Mouse (Mus musculus) heart, embryonic 15.5 days (tissue): Measurements from ENCODE around the gene Arid5b. TPM values are rescaled to one million over a fixed set of nuclear protein-coding genes. Genes with fewer than 3 reads are reported as not detected.

Source experiments
- ATAC-seq: fragments of 200-750 bp; cut with Nextera tagmentation; replicated peaks from 2 replicates; pipeline ENCODE4 v1.8.0; 2017; ENCODE audit warnings: low read depth, moderate TSS enrichment; ENCODE audit not compliant: insufficient number of reproducible peaks, insufficient read depth, low FRiP score
- H3K27ac ChIP-seq: fragments of 300-500 bp; sonication (generic); 2 replicates; pipeline ENCODE4 v1.5.1; 2015; ENCODE audit warnings: mild to moderate bottlenecking, inconsistent platforms
- H3K27me3 ChIP-seq: fragments of 300-500 bp; sonication (generic); 2 replicates; pipeline ENCODE4 v1.6.1; 2015; ENCODE audit warnings: inconsistent platforms
- H3K36me3 ChIP-seq: fragments of 300-500 bp; sonication (generic); 2 replicates; pipeline ENCODE4 v1.6.1; 2015; ENCODE audit warnings: mild to moderate bottlenecking, inconsistent platforms
- H3K4me1 ChIP-seq: fragments of 300-500 bp; sonication (generic); replicated peaks from 2 replicates; pipeline ENCODE4 v1.6.1; 2015; ENCODE audit warnings: inconsistent platforms
- H3K4me2 ChIP-seq: fragments of 300-500 bp; sonication (generic); 2 replicates; pipeline ENCODE4 v1.6.1; 2015; ENCODE audit warnings: inconsistent platforms, mild to moderate bottlenecking, moderate library complexity
- H3K4me3 ChIP-seq: fragments of 300-500 bp; sonication (generic); 2 replicates; pipeline ENCODE4 v1.5.1; 2015; ENCODE audit warnings: mild to moderate bottlenecking, inconsistent platforms
- H3K9ac ChIP-seq: fragments of 300-500 bp; sonication (generic); 2 replicates; pipeline ENCODE4 v1.6.1; 2015; ENCODE audit warnings: mild to moderate bottlenecking, inconsistent platforms
- H3K9me3 ChIP-seq: fragments of 300-500 bp; sonication (generic); replicated peaks from 2 replicates; pipeline ENCODE4 v1.6.1; 2016; ENCODE audit warnings: inconsistent platforms
- WGBS: fragments of 180-500 bp; shearing (Covaris S2); methylation state at CpG from one replicate; pipeline ENCODE4 v1.1.7; 2015; ENCODE audit warnings: mixed read lengths; 5-methylcytosine and 5-hydroxymethylcytosine counted together
- polyA plus RNA-seq: library from polyadenylated mRNA; unstranded; fragments of >200 nt; fragmentation: Nextera tagmentation; extraction: Ambion mirVana; gene quantifications from 2 replicates; pipeline ENCODE4 v1.2.1, GENCODE M21; 2015

Arid5b gene
- polyA plus RNA-seq, 1 experiment from 2014 or later: 21.5 TPM

DNA sequence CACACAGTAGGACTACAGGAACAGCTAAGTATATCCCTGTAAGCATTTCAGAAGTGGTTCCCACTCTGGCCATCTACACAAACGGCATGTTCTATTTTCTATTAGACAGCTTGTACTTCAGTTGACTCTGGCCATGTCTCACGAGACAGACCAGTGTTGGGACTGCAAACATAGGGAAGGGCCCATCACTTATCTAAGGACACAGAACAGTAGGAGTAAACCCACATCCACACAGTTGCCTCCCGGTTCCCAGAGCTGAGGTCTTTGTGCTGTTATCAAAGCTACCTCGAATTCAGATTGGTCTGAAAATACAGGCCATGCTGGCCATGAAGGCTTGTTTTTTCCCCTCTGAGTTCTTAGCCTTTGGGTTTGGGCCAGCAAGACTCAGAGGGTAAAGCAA, 158.5 kb downstream of the Arid5b start:
- 35% methylated on average over 4 of the region's 4 CpGs for WGBS
- no peaks in the 10 kb centered on the region for H3K9me3 ChIP-seq
- H3K4me3 ChIP-seq: no peak overlapping the region
- no peaks in the 10 kb centered on the region for H3K27me3 ChIP-seq
- no peak overlapping the region for H3K4me2 ChIP-seq
- H3K27ac ChIP-seq: peak overlapping the region; percentile 4; the same call in 1 of the 2 replicates
- ATAC-seq: no peak
- peaks cover 18% of the 10 kb centered on the region for H3K4me1 ChIP-seq
- H3K9ac ChIP-seq: no peak overlapping the region
- peaks cover 16% of the 10 kb centered on the region for H3K36me3 ChIP-seq

DNA sequence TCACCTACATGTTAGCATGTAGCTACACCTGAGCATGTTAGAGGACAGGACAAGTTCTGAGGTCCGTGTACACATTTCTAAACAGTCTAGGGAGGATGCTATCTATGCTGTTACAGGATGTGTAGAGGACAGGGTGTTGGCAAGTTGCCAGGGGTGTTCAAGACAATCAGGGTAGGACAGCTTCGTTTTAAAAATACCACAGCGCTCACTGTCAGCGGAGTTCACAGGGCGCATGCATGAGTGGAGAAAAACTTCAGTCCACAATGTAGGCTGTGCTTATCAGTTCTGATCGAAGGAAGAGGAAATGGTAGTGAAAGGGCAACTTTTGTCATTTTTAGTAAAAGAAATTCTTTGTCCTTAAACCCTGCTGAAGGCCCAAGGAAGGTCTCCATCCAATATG, 159.3 kb downstream of the Arid5b start:
- H3K4me3 ChIP-seq: no peak overlapping the region
- no peak overlapping the region for H3K4me2 ChIP-seq
- WGBS: 20% methylated on average over 6 of the region's 6 CpGs
- no peaks in the 10 kb centered on the region for H3K9me3 ChIP-seq
- ATAC-seq: peak; percentile 56
- H3K27ac ChIP-seq: no peak overlapping the region
- H3K9ac ChIP-seq: no peak overlapping the region
- peaks cover 15% of the 10 kb centered on the region for H3K36me3 ChIP-seq
- no peaks in the 10 kb centered on the region for H3K27me3 ChIP-seq
- peaks cover 18% of the 10 kb centered on the region for H3K4me1 ChIP-seq

DNA sequence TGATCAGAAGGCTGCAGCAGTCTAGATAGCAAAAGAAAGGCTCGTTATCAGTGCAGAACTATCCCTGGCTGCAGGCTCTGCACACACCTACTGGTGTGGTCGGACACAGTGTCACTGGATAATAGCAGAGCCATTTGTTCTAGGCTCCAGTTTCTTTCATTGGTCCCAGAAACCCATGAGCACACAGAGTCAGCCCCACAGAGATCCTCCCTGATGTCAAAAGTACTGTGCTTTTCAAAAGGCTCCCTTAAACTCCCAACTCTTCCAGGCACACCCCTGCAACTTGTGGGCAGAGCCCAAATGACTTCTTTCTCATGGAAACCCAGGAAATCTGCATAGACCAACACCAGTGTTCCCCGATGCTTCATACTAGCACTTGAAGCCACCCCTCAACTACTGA, 163.6 kb downstream of the Arid5b start:
- no peaks in the 10 kb centered on the region for H3K27me3 ChIP-seq
- no peak overlapping the region for H3K4me3 ChIP-seq
- H3K9ac ChIP-seq: no peak overlapping the region
- H3K4me1 ChIP-seq: peaks cover 19% of the 10 kb centered on the region
- 80% methylated on average over 3 of the region's 3 CpGs for WGBS
- H3K36me3 ChIP-seq: peaks cover 9% of the 10 kb centered on the region
- no peak for ATAC-seq
- H3K9me3 ChIP-seq: no peaks in the 10 kb centered on the region
- no peak overlapping the region for H3K4me2 ChIP-seq
- H3K27ac ChIP-seq: no peak overlapping the region

- H3K4me3 ChIP-seq: no peak overlapping the region
- no peaks in the 10 kb centered on the region for H3K9me3 ChIP-seq
- H3K4me2 ChIP-seq: no peak overlapping the region
- no peak overlapping the region for H3K9ac ChIP-seq
- WGBS: 87% methylated on average over 5 of the region's 5 CpGs
- no peaks in the 10 kb centered on the region for H3K27me3 ChIP-seq
- H3K4me1 ChIP-seq: peaks cover 9% of the 10 kb centered on the region
- ATAC-seq: no peak
- peaks cover 13% of the 10 kb centered on the region for H3K36me3 ChIP-seq
- H3K27ac ChIP-seq: no peak overlapping the region
These were observed 164.9 kb downstream of the Arid5b start for GRCm38 (mm10) chr10:68113645-68114044.

- H3K27me3 ChIP-seq: no peaks in the 10 kb centered on the region
- H3K4me2 ChIP-seq: no peak overlapping the region
- H3K36me3 ChIP-seq: peaks cover 18% of the 10 kb centered on the region
- H3K4me3 ChIP-seq: no peak overlapping the region
- ATAC-seq: no peak
- WGBS: 73% methylated on average over 8 of the region's 8 CpGs
- no peaks in the 10 kb centered on the region for H3K9me3 ChIP-seq
- peaks cover 9% of the 10 kb centered on the region for H3K4me1 ChIP-seq
- no peak overlapping the region for H3K9ac ChIP-seq
- H3K27ac ChIP-seq: no peak overlapping the region
These were observed 165.6 kb downstream of the Arid5b start for GRCm38 (mm10) chr10:68112983-68113382.

GRCm38 (mm10) chr10:68110607-68111006, 167.9 kb downstream of the Arid5b start:
- 51% methylated on average over 5 of the region's 5 CpGs for WGBS
- Histone ChIP-seq H3K27me3 (no peaks in the 10 kb centered on the region), H3K4me3 (no peak overlapping the region), H3K27ac (peak overlapping the region; percentile 54), H3K4me1 (peaks cover 28% of the 10 kb centered on the region), H3K9ac (no peak overlapping the region), H3K9me3 (no peaks in the 10 kb centered on the region), H3K36me3 (peaks cover 14% of the 10 kb centered on the region), H3K4me2 (no peak overlapping the region)
- no peak for ATAC-seq

GRCm38 (mm10) chr10:68110182-68110581, 168.4 kb downstream of the Arid5b start:
- no peaks in the 10 kb centered on the region for H3K9me3 ChIP-seq
- no peak overlapping the region for H3K9ac ChIP-seq
- no peak for ATAC-seq
- peak overlapping the region; percentile 54 for H3K27ac ChIP-seq
- H3K27me3 ChIP-seq: no peaks in the 10 kb centered on the region
- 65% methylated on average over 8 of the region's 8 CpGs for WGBS
- peaks cover 32% of the 10 kb centered on the region for H3K4me1 ChIP-seq
- H3K36me3 ChIP-seq: peaks cover 14% of the 10 kb centered on the region
- no peak overlapping the region for H3K4me2 ChIP-seq
- no peak overlapping the region for H3K4me3 ChIP-seq

GRCm38 (mm10) chr10:68109651-68110050, 168.9 kb downstream of the Arid5b start:
- no peak for ATAC-seq
- 71% methylated on average over 1 of the region's 1 CpGs for WGBS

DNA sequence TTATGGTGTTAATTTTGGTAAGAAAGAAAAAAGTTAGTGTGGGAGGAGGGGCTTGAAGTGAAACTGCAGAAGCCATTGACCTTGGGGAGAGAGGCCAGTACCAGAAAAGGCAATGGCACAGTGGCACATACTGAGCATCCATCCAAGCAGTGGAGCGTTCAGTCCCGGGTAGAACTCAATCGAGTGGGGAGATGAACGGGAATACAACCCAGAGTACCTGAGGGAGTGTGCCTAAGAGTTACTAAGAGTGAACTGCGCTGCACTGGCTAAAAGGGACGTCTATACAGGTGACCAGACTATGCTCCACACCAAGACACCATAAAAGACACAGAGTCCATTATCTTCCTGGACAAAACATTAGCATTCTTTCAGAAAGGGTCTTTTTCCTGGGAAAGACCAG, 170.8 kb downstream of the Arid5b start:
- Histone ChIP-seq H3K9ac (no peak overlapping the region), H3K4me2 (no peak overlapping the region), H3K27ac (no peak overlapping the region), H3K9me3 (no peaks in the 10 kb centered on the region), H3K4me1 (peaks cover 55% of the 10 kb centered on the region), H3K36me3 (peaks cover 9% of the 10 kb centered on the region), H3K27me3 (no peaks in the 10 kb centered on the region), H3K4me3 (no peak overlapping the region)
- 80% methylated on average over 6 of the region's 6 CpGs for WGBS
- no peak for ATAC-seq

More at GRCm38 (mm10) chr10:68109651-68110050, 168.9 kb downstream of the Arid5b start:
- peaks cover 38% of the 10 kb centered on the region for H3K4me1 ChIP-seq
- no peak overlapping the region for H3K9ac ChIP-seq
- no peaks in the 10 kb centered on the region for H3K27me3 ChIP-seq
- H3K4me2 ChIP-seq: no peak overlapping the region
- no peak overlapping the region for H3K4me3 ChIP-seq
- peaks cover 14% of the 10 kb centered on the region for H3K36me3 ChIP-seq
- no peak overlapping the region for H3K27ac ChIP-seq
- H3K9me3 ChIP-seq: no peaks in the 10 kb centered on the region

GRCm38 (mm10) chr10:68106351-68106950, 172.1 kb downstream of the Arid5b start:
- H3K27ac ChIP-seq: 0 out of 2 replicates have a peak overlapping the region, but pooled peaks have one; percentile 12
- 62% methylated on average over 9 of the region's 9 CpGs for WGBS

DNA sequence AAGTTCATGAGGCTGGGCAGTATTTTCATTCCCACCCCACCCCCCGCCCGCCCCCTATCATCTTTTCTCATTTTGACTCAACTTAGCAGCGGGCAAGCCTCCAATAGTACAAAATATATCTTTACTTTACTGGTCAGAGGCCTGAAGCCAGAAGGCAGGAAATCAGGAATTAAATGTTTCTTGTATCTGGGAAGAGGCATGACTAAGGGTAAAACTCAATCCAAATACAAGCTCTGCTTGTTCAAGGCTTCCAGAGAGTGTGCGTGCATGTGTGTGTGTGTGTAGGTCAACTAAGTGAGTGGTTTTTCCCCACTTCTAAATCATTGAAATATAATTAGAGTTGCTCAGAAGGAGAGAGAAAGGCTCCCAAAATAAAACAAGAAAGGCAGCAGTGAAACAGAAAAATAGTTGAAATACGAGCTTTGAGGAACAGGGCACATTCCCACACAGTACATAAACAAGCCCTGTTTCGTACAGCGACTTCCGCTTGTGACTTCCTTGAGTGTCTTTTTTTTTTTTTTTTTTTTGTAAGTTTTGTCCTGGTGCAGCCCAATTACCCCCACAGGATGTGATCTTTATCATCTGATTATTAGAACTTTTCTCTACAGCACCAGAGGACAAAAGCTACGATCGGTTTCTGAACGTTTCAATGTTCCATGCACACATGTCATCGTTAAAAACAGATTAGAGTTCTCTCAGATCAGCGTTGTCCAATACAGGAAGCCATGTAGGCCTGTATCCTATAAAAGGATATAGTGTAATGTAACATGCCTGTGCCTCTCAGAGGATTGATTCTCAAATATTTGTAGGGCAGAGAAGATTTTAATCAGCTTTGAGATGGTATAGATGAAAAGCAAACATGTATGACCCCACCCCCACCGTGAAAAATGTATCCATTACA, 173.4 kb downstream of the Arid5b start:
- no peak for ATAC-seq
- 0 out of 2 replicates have a peak overlapping the region, but pooled peaks have one; percentile 12 for H3K4me2 ChIP-seq
- WGBS: 45% methylated on average over 14 of the region's 14 CpGs

More at GRCm38 (mm10) chr10:68106351-68106950, 172.1 kb downstream of the Arid5b start:
- Histone ChIP-seq H3K4me2 (no peak overlapping the region), H3K36me3 (peaks cover 15% of the 10 kb centered on the region), H3K9ac (no peak overlapping the region), H3K9me3 (no peaks in the 10 kb centered on the region), H3K4me3 (no peak overlapping the region), H3K27me3 (no peaks in the 10 kb centered on the region), H3K4me1 (peaks cover 60% of the 10 kb centered on the region)
- no peak for ATAC-seq

More for the DNA sequence above, 173.4 kb downstream of the Arid5b start:
- no peak overlapping the region for H3K4me3 ChIP-seq
- no peaks in the 10 kb centered on the region for H3K27me3 ChIP-seq
- peak overlapping the region; percentile 84 for H3K27ac ChIP-seq
- no peaks in the 10 kb centered on the region for H3K9me3 ChIP-seq
- H3K36me3 ChIP-seq: peaks cover 27% of the 10 kb centered on the region
- peaks cover 56% of the 10 kb centered on the region for H3K4me1 ChIP-seq
- H3K9ac ChIP-seq: no peak overlapping the region
